Mouse (Mus musculus) MEL (cell line): ENCODE data around the gene Actl11. TPM values are rescaled to one million over a fixed set of nuclear protein-coding genes. Genes with fewer than 3 reads are reported as not detected.

Experiments used
- DNase-seq: peaks from one replicate; pipeline ENCODE4 v3.0.0; 2011; ENCODE audit warnings: low read depth, low spot score
- H3K27ac ChIP-seq: 2 replicates; pipeline ENCODE4 v1.5.1; 2012; ENCODE audit warnings: low read depth, mild to moderate bottlenecking, control low read depth, low read length, moderate library complexity; ENCODE audit not compliant: control insufficient read depth
- H3K27me3 ChIP-seq, 2 experiments: fragments of 150-350 bp in 1 of 2; sonication (generic) in 1 of 2; 2 replicates each; pipeline ENCODE4 v1.6.1; 2012; ENCODE audit warnings: low read length in 2 of 2, mild to moderate bottlenecking in 2 of 2, improper control_type of control experiment in 1 of 2, moderate library complexity in 1 of 2; ENCODE audit not compliant: insufficient read depth in 2 of 2, control insufficient read depth in 1 of 2
- H3K36me3 ChIP-seq, 2 experiments: 2 replicates each; pipeline ENCODE4 v1.6.1; 2012 to 2014; ENCODE audit warnings: low read length in 2 of 2, improper control_type of control experiment in 1 of 2, inconsistent platforms in 1 of 2, mild to moderate bottlenecking in 1 of 2; ENCODE audit not compliant: insufficient read depth in 2 of 2, control insufficient read depth in 1 of 2
- H3K4me1 ChIP-seq, 2 experiments: fragments of 150-350 bp in 1 of 2; sonication (generic) in 1 of 2; 2 replicates each; pipeline ENCODE4 v1.6.1; 2012; ENCODE audit warnings: low read length in 2 of 2, improper control_type of control experiment in 1 of 2, mild to moderate bottlenecking in 1 of 2; ENCODE audit not compliant: insufficient read depth in 2 of 2, control insufficient read depth in 1 of 2
- H3K4me3 ChIP-seq, 2 experiments: fragments of 150-350 bp in 1 of 2; sonication (generic) in 1 of 2; 2 replicates each; pipeline ENCODE4 v1.5.1; 2012; ENCODE audit warnings: low read depth in 2 of 2, low read length in 2 of 2, mild to moderate bottlenecking in 2 of 2, moderate library complexity in 2 of 2, control low read depth in 1 of 2, improper control_type of control experiment in 1 of 2; ENCODE audit not compliant: control insufficient read depth in 1 of 2, insufficient read depth in 1 of 2
- H3K79me2 ChIP-seq: 2 replicates; pipeline ENCODE4 v1.6.1; 2012; ENCODE audit warnings: mild to moderate bottlenecking, low read length, moderate library complexity; ENCODE audit not compliant: control insufficient read depth, poor library complexity, insufficient read depth
- H3K9ac ChIP-seq: 2 replicates; pipeline ENCODE4 v1.6.1; 2012; ENCODE audit warnings: low read depth, mild to moderate bottlenecking, control low read depth, low read length, moderate library complexity; ENCODE audit not compliant: control insufficient read depth, poor library complexity, severe bottlenecking
- H3K9me3 ChIP-seq: fragments of 150-350 bp; sonication (generic); replicated peaks from 2 replicates; pipeline ENCODE4 v1.6.1; 2012; ENCODE audit warnings: mild to moderate bottlenecking, low read length, improper control_type of control experiment, moderate library complexity; ENCODE audit not compliant: insufficient read depth
- BHLHE40 ChIP-seq: IDR thresholded peaks from 2 replicates; pipeline ENCODE4 v1.6.1; 2012; ENCODE audit warnings: low read depth, mild to moderate bottlenecking, inconsistent platforms, low read length, improper control_type of control experiment, borderline replicate concordance
- CHD1 ChIP-seq: IDR thresholded peaks from 2 replicates; pipeline ENCODE4 v1.6.1; 2012; ENCODE audit warnings: low read depth, mild to moderate bottlenecking, inconsistent platforms, low read length, improper control_type of control experiment
- CHD2 ChIP-seq: IDR thresholded peaks from 2 replicates; pipeline ENCODE4 v1.6.1; 2011; ENCODE audit warnings: low read length, improper control_type of control experiment
- ELF1 ChIP-seq: IDR thresholded peaks from 2 replicates; pipeline ENCODE4 v1.6.1; 2014; ENCODE audit warnings: low read depth, mild to moderate bottlenecking, inconsistent platforms, low read length, improper control_type of control experiment, moderate library complexity
- EP300 ChIP-seq, 2 experiments: IDR thresholded peaks; 2 replicates each; pipeline ENCODE4 v1.6.1; 2011; ENCODE audit warnings: improper control_type of control experiment in 2 of 2, low read length in 2 of 2, low read depth in 1 of 2, mild to moderate bottlenecking in 1 of 2
- GABPA ChIP-seq: IDR thresholded peaks from 2 replicates; pipeline ENCODE4 v1.6.1; 2012; ENCODE audit warnings: low read depth, mild to moderate bottlenecking, inconsistent platforms, low read length, improper control_type of control experiment, moderate library complexity
- GATA1 ChIP-seq: IDR thresholded peaks from 2 replicates; pipeline ENCODE4 v1.6.1; 2011; ENCODE audit warnings: low read depth, low read length, improper control_type of control experiment
- MAX ChIP-seq: IDR thresholded peaks from 2 replicates; pipeline ENCODE4 v1.6.1; 2011; ENCODE audit warnings: low read length, improper control_type of control experiment
- MEF2A ChIP-seq: IDR thresholded peaks from 2 replicates; pipeline ENCODE4 v1.6.1; 2014; ENCODE audit warnings: low read depth, mild to moderate bottlenecking, inconsistent platforms, low read length, improper control_type of control experiment; ENCODE audit not compliant: poor library complexity, insufficient replicate concordance, severe bottlenecking; ENCODE audit errors: extremely low read depth
- MYC ChIP-seq: IDR thresholded peaks from 2 replicates; pipeline ENCODE4 v1.6.1; 2011; ENCODE audit warnings: low read depth, mild to moderate bottlenecking, low read length, improper control_type of control experiment, moderate library complexity
- NRF1 ChIP-seq: IDR thresholded peaks from 2 replicates; pipeline ENCODE4 v1.6.1; 2014; ENCODE audit warnings: low read depth, mild to moderate bottlenecking, inconsistent platforms, low read length, improper control_type of control experiment, moderate library complexity; ENCODE audit not compliant: poor library complexity, insufficient read depth, severe bottlenecking
- POLR2AphosphoS2 ChIP-seq: IDR thresholded peaks from 2 replicates; pipeline ENCODE4 v1.6.1; 2011; ENCODE audit warnings: low read length, improper control_type of control experiment
- POLR2AphosphoS5 ChIP-seq: IDR thresholded peaks from 2 replicates; pipeline ENCODE4 v1.6.1; 2012; ENCODE audit warnings: low read depth, borderline replicate concordance, mild to moderate bottlenecking, inconsistent platforms, low read length, moderate library complexity, mixed read lengths
- RCOR1 ChIP-seq: IDR thresholded peaks from 2 replicates; pipeline ENCODE4 v1.6.1; 2012; ENCODE audit warnings: low read depth, mild to moderate bottlenecking, inconsistent platforms, low read length, improper control_type of control experiment
- SIN3A ChIP-seq: IDR thresholded peaks from 2 replicates; pipeline ENCODE4 v1.6.1; 2012; ENCODE audit warnings: low read length, improper control_type of control experiment, inconsistent platforms
- TAL1 ChIP-seq: IDR thresholded peaks from 2 replicates; pipeline ENCODE4 v1.6.1; 2012; ENCODE audit warnings: mild to moderate bottlenecking, inconsistent platforms, low read length, moderate library complexity, mixed read lengths
- TBP ChIP-seq: IDR thresholded peaks from 2 replicates; pipeline ENCODE4 v1.8.0; 2011; ENCODE audit warnings: low read depth, low read length, improper control_type of control experiment
- UBTF ChIP-seq: IDR thresholded peaks from 2 replicates; pipeline ENCODE4 v1.6.1; 2012; ENCODE audit warnings: low read depth, mild to moderate bottlenecking, inconsistent platforms, low read length, improper control_type of control experiment, moderate library complexity, borderline replicate concordance; ENCODE audit not compliant: insufficient read depth
- USF1 ChIP-seq: IDR thresholded peaks from 2 replicates; pipeline ENCODE4 v1.6.1; 2014; ENCODE audit warnings: low read depth, mild to moderate bottlenecking, inconsistent platforms, low read length, improper control_type of control experiment, moderate library complexity
- USF2 ChIP-seq, 2 experiments: IDR thresholded peaks; 2 replicates each; pipeline ENCODE4 v1.6.1; 2011 to 2012; ENCODE audit warnings: improper control_type of control experiment in 2 of 2, low read length in 2 of 2, borderline replicate concordance in 1 of 2, inconsistent platforms in 1 of 2, low read depth in 1 of 2, mild to moderate bottlenecking in 1 of 2; ENCODE audit not compliant: insufficient read depth in 1 of 2
- ZC3H11A ChIP-seq: IDR thresholded peaks from 2 replicates; pipeline ENCODE4 v1.6.1; 2012; ENCODE audit warnings: low read depth, mild to moderate bottlenecking, inconsistent platforms, low read length, improper control_type of control experiment
- ZKSCAN1 ChIP-seq: IDR thresholded peaks from 2 replicates; pipeline ENCODE4 v1.6.1; 2012; ENCODE audit warnings: low read depth, mild to moderate bottlenecking, inconsistent platforms, low read length, improper control_type of control experiment, moderate library complexity
- polyA plus RNA-seq, 2 experiments: library from polyadenylated mRNA; stranded (reverse) in 1 of 2; unstranded in 1 of 2; fragments of >175 nt in 1 of 2; fragments of >200 nt in 1 of 2; gene quantifications; 2 replicates each; pipeline versions ENCODE4 v1.2.1 to v1.2.4; 2012; ENCODE audit warnings: low replicate concordance in 2 of 2, low read depth in 1 of 2; ENCODE audit not compliant: insufficient read length in 2 of 2, insufficient read depth in 1 of 2, missing spikeins in 1 of 2
- total RNA-seq: library from RNA; depleted of rRNA; stranded (reverse); fragments of 300-350 nt; gene quantifications from 2 replicates; pipeline ENCODE4 v1.2.3, GENCODE M21; 2012

Gene Actl11
- total and polyA plus RNA-seq, 3 experiments: not detected

- Histone ChIP-seq H3K27me3 (no peaks in the 10 kb centered on the region), H3K79me2 (no peaks in the 10 kb centered on the region), H3K4me3 (no peak overlapping the region), H3K36me3 (peaks cover 8 to 13% of the 10 kb centered on the region in 2 experiments), H3K9ac (no peak overlapping the region), H3K9me3 (no peaks in the 10 kb centered on the region), H3K27ac (no peak overlapping the region), H3K4me1 (peaks cover 8 to 15% of the 10 kb centered on the region in 2 experiments; a peak in 3 of 4 replicates)
- TF ChIP-seq MEF2A (no peak), UBTF (no peak), GATA1 (no peak), TAL1 (no peak)
- no peak for DNase-seq
Observed at GRCm38 (mm10) chr9:107966676-107967075, 38.4 kb downstream of the Actl11 start.

- Histone ChIP-seq H3K79me2 (no peaks in the 10 kb centered on the region), H3K4me1 (peaks cover 10 to 20% of the 10 kb centered on the region in 2 experiments; a peak in 3 of 4 replicates), H3K27me3 (no peaks in the 10 kb centered on the region), H3K9ac (no peak overlapping the region), H3K4me3 (no peak overlapping the region)
- TF ChIP-seq POLR2AphosphoS2: no peak
- TF ChIP-seq SIN3A: no peak
- TF ChIP-seq USF2 (IDR thresholded peaks at IDR 0.05; ENCODE audit: borderline replicate concordance in 1 of 2, insufficient read depth in 1 of 2, low read depth in 1 of 2, low read length in 2 of 2): no peak
- no peak for TF ChIP-seq CHD1
- no peak for TF ChIP-seq RCOR1
- TF ChIP-seq GABPA: no peak
- TF ChIP-seq, all 39 proteins: peak for 0
- no peak for DNase-seq
- Histone ChIP-seq H3K27ac (no peak overlapping the region), H3K9me3 (no peaks in the 10 kb centered on the region), H3K36me3 (peaks cover 8 to 16% of the 10 kb centered on the region in 2 experiments)
Observed at GRCm38 (mm10) chr9:107967437-107967836, 39.2 kb downstream of the Actl11 start.

GRCm38 (mm10) chr9:107968531-107968930, 40.3 kb downstream of the Actl11 start:
- Histone ChIP-seq H3K27ac (no peak overlapping the region), H3K9ac (no peak overlapping the region), H3K4me1 (peaks cover 19 to 31% of the 10 kb centered on the region in 2 experiments), H3K36me3 (peaks cover 8 to 27% of the 10 kb centered on the region in 2 experiments), H3K9me3 (no peaks in the 10 kb centered on the region), H3K4me3 (no peak overlapping the region), H3K79me2 (no peaks in the 10 kb centered on the region), H3K27me3 (no peaks in the 10 kb centered on the region)
- no peak for DNase-seq
- TF ChIP-seq USF2 (IDR thresholded peaks at IDR 0.05; ENCODE audit: borderline replicate concordance in 1 of 2, insufficient read depth in 1 of 2, low read depth in 1 of 2, low read length in 2 of 2) (no peak), POLR2AphosphoS5 (no peak), GATA1 (no peak), GABPA (no peak), TAL1 (no peak), EP300 (IDR thresholded peaks at IDR 0.05; ENCODE audit: low read depth in 1 of 2, low read length in 2 of 2) (no peak), TBP (no peak), ELF1 (no peak), POLR2AphosphoS2 (no peak), ZC3H11A (no peak), MAX (no peak), CHD2 (no peak), ZKSCAN1 (no peak), BHLHE40 (no peak), USF1 (no peak), NRF1 (no peak), MYC (no peak)
